Mouse (Mus musculus): ENCODE measurements at regions not wholly inside any gene's neighbourhood (a gene's known extent, or its start where the extent isn't known, plus 50 kb on each side); places are given as distances from the start of the nearest gene placed in this dataset.

GRCm38 (mm10) chr9:50024820-50025219 is 226.1 kb upstream of the Ncam1 start:
- no peak for DNase-seq (ENCODE audit: low read depth, low spot score)

GRCm38 (mm10) chr9:50013602-50014001 is 214.9 kb upstream of the Ncam1 start:
- no peak for DNase-seq (ENCODE audit: low read depth, low spot score)

- peak; percentile 81 for DNase-seq (ENCODE audit: low read depth, low spot score)
Observed at GRCm38 (mm10) chr9:50005757-50006576, 207.2 kb upstream of the Ncam1 start.

DNA sequence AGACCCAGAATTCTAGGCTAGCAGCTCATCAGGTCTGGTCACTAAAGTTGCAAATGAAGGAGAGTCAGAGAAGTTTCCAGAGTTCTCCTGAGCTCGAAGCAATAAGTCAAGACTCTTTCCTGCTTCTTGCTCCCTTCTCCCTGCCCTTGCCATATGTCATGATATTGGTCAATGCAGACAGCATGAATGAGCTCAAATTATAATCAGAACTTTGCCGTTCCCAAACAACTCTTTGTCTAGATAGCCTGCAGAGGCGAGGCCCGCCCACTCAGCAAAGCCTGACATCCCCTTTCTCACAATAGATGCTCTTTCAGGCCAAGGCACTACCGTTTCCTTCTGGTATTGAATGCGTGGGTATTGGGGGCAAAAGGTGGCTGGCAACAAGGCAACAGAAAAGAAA is 204.0 kb upstream of the Ncam1 start:
- no peak for DNase-seq (ENCODE audit: low read depth, low spot score)

DNA sequence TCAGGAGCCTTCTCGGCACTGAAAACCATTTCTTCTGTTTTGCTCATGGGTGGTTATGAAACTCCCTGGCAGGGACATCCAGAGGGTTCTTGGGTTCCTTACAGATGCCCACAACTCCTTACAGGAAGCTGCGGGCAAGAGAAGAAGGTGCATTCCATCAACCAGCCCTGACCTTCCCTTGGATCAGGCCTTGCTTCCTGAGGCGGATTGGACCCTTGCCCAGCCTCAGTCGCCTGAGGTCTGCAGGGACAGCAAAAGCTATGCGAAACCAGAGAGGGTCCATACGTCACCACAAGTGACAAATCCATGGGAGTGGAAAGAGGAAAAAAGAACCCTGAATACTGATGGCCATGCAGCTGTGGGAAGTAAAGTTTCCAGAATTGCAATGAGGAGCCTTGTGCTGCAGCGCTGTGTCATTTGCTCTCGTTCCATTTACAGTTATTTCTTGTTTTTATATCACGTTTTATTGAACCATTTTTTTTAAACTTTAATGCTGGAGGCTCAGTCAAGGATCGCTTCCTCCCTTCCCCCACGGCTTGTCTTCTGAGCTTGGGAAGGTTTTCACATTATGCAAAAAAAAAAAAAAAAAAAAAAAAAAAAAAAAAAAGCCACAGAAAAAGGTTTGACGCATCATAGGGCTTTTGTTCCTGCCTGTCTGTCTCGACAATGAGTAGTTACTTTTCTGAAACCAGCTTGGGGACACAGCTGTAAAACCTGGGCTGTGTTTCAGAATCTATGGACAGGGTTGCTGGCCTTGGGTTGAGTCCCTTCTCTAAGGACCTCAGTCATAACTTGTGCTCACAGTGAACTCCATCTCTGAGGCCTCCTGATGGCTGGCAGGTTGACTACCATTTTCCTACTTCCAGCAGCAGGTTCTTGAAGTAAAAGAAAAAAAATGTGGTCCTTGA is 202.0 kb upstream of the Ncam1 start:
- no peak for DNase-seq (ENCODE audit: low read depth, low spot score)

- no peak for DNase-seq (ENCODE audit: low read depth, low spot score)
Observed at GRCm38 (mm10) chr9:49999970-50000369, 201.2 kb upstream of the Ncam1 start.

- no peak for DNase-seq (ENCODE audit: low read depth, low spot score)
Observed at GRCm38 (mm10) chr9:49998101-49998500, 199.4 kb upstream of the Ncam1 start.

GRCm38 (mm10) chr9:49989464-49990271 is 190.9 kb upstream of the Ncam1 start:
- peak; percentile 95 for DNase-seq (ENCODE audit: low read depth, low spot score)

GRCm38 (mm10) chr9:49988064-49988463 is 189.3 kb upstream of the Ncam1 start:
- no peak for DNase-seq (ENCODE audit: low read depth, low spot score)

DNA sequence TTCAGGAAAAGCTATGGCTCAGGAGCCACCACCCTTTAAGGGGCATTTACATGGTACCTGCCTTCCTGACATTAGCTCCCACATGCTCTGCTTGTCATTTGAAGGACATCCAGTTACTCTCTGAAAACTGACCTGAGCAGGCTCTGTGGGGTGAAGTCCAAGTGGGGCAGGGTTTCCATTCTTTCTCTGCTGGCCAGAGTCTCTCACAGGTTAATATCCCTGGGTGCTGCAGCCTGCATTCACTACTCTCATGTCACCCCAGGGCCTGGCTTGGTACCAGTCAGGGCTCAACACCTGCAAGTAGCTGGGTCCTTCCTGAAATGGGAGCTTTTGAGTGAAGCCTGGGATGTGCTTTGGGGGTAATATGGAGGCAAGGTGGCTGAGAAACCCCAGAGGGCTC is 188.8 kb upstream of the Ncam1 start:
- DNase-seq (ENCODE audit: low read depth, low spot score), result no peak

DNA sequence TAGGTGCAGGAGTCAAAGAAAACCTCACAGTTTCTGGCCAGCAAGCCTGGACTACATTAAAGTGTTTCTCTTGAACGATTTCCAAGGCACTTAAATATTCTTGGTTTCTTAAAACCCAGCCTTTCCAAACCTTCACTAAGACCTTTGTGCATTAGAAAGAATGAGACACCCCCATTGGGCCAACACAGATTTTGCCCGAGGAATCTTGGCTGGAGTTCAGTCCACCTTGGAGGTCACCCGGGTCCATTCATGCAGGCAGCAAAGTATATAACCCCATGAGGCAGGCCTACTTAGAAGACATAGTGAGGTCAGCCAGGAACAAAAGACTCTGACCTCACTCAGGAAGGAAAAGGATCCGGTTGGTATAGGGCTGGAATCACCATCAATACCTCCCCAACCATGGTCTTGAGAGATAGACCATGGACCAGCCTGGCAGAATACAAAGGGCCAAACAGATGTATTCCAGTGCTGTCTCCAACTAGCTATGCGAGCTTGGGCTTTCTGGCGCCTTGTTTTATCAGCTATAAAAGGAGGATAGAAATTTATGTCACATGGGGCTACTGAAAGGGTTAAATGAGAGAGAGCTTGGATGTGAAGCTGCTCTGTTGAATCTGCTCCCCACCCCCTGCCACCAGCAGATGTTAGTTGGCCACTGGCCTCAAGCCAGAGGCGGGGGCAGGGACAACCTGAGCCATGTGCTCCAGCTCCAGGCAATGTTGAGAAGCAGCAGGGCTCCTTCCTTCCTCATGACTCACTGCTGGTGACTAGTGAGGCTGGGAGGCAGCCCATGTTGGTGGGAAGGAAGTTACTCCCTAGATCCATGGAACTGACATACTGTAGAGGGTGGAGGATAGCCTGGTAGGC is 181.9 kb upstream of the Ncam1 start:
- peak; percentile 95 for DNase-seq (ENCODE audit: low read depth, low spot score)

DNA sequence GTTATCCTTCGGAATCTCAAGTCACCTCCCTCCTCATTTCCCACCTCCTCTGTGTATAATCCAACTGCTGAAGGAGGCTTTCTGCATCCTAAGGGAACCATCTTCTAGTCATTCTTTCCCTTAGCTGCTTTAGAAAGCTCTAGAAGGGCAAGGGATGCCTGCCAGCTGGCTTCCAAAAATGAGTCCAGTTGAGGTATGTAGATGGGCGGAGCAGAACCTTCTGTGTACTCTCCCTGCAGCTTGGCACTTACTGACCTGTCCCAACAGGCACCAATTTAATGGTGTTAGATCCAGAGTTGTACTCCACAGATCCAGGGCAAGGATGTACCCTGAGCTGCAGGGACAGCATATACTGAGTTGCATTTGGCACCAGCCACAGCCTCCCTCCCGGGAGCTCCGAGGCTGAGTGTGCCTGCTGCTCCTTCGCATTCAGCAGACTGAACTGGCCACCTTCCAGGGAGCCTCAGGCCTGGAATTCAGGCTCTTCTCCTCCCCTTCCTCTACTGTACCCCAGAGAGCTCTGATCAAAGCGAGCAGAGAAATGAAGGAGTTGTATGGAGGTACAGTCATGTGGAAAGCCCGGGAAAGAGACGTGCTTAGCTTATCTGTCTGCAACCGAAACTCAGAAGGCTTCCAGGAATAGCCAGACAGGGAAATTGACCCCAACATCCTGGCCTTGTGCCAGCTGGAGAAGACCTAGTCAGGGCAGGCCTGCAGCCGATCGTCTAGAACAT is 177.4 kb upstream of the Ncam1 start:
- peak; percentile 93 for DNase-seq (ENCODE audit: low read depth, low spot score)

GRCm38 (mm10) chr9:49973974-49974495 is 175.3 kb upstream of the Ncam1 start:
- no peak for DNase-seq (ENCODE audit: low read depth, low spot score)

- DNase-seq (ENCODE audit: low read depth, low spot score), result no peak
Observed at GRCm38 (mm10) chr9:49969429-49969828, 170.7 kb upstream of the Ncam1 start.

GRCm38 (mm10) chr9:49964666-49965065 is 165.9 kb upstream of the Ncam1 start:
- DNase-seq (ENCODE audit: low read depth, low spot score), result no peak

DNA sequence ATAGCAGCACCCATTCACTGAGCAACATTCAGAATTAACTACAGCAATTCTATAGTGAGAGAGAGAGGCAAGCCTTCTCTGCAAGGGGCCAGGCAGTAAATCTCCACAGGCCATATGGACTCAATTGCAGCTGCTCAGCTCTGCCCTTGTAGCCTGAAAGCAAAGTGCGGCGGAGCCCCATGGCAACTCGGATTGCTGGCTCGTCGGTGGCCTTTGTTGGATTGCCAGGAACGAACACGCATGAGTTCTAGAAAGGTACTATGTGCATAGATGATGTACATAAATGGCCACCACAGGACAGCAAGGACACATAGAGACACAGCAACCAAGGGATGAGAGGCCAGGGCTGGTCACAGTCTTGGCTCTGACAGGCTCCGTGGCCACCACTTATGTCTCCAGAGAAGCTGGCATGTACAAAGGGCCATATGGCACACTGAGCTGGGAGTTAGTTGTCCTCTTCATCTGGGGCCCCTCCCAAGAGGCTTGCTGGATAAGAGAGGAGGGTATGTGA is 163.9 kb upstream of the Ncam1 start:
- peak; percentile 50 for DNase-seq (ENCODE audit: low read depth, low spot score)

GRCm38 (mm10) chr9:49961965-49962364 is 163.2 kb upstream of the Ncam1 start:
- peak; percentile 31 for DNase-seq (ENCODE audit: low read depth, low spot score)

GRCm38 (mm10) chr9:49961329-49961728 is 162.6 kb upstream of the Ncam1 start:
- DNase-seq (ENCODE audit: low read depth, low spot score), result no peak

GRCm38 (mm10) chr9:49959987-49960386 is 161.3 kb upstream of the Ncam1 start:
- DNase-seq (ENCODE audit: low read depth, low spot score), result no peak

- DNase-seq (ENCODE audit: low read depth, low spot score), result no peak
Observed at GRCm38 (mm10) chr9:49958890-49959289, 160.2 kb upstream of the Ncam1 start.

Data from brain, adult 2 months (tissue).